Mouse (Mus musculus) gonadal fat pad, adult 2 months (tissue): ENCODE measurements at regions not wholly inside any gene's neighbourhood (a gene's known extent, or its start where the extent isn't known, plus 50 kb on each side); places are given as distances from the start of the nearest gene placed in this dataset.

ENCODE experiments used
- DNase-seq: peaks from one replicate; pipeline ENCODE4 v3.0.0-alpha.2; 2012; ENCODE audit warnings: low read depth

GRCm38 (mm10) chr6:94957172-94957668 lies 159.8 kb upstream of the Kbtbd8 start:
- no peak for DNase-seq

GRCm38 (mm10) chr6:94954580-94954979 lies 162.5 kb upstream of the Kbtbd8 start:
- no peak for DNase-seq

DNA sequence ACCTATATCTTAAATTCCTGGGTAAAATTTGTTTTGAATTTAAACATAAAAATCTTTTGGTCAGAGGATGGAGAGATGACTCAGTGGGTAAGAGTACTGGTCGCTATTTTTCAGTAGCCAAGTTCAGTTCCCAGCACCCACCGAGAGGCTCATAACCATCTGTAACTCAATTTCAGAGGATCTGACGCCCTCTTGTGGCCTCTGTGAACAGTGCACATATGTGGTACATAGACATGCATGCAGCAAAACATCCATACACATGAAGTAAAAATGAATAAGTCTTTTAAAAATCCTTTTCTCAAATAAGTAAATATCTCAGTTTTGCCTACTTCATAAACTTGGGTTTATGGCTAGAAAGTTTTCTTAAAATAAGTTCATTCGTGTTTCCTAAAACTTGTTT lies 163.4 kb upstream of the Kbtbd8 start:
- DNase-seq = no peak

- DNase-seq = no peak
These were observed 164.9 kb upstream of the Kbtbd8 start for GRCm38 (mm10) chr6:94951971-94952768.

- DNase-seq = no peak
These were observed 166.1 kb upstream of the Kbtbd8 start for GRCm38 (mm10) chr6:94950944-94951343.

DNA sequence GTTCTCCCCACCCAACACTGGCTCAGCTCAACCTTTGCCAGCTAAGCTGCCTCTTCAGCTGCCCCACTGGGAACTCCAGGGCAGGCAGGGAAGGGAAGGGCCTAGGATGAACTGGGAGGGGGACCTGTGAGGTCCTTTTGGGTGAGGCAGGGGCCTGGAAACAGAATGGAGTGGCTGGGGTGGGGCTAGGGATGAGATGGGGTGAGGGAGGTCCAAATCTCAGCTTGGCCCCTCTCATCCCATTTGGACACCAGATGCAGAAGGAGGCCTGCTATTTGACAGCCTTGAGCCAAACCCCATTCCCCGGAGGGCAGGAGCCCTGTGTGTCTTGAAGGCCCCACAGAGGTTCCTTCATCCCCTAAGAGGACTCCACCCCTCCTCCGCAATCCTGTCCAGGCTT lies 166.7 kb upstream of the Kbtbd8 start:
- no peak for DNase-seq

GRCm38 (mm10) chr6:94946352-94946900 lies 170.6 kb upstream of the Kbtbd8 start:
- DNase-seq = no peak

GRCm38 (mm10) chr6:94945715-94946114 lies 171.3 kb upstream of the Kbtbd8 start:
- no peak for DNase-seq

DNA sequence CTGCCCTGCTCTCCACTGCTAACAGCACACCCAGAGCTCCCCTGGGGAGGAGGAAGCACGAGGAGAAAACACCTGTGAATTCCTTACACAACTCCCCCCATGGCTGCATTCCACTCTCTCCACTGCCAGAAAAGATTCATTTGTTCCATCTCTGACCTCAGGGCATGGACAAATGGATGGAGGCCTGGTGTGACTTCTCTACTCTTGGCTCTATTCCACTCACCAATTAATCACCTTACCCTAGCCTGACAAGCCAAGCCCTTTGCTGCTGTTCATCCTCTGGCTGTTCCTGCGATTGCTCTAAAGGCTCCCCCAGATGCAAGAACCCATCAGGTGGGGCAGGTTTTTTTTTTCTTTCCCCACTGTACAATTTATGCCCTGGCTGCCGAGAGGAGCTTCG lies 172.8 kb upstream of the Kbtbd8 start:
- no peak for DNase-seq

DNA sequence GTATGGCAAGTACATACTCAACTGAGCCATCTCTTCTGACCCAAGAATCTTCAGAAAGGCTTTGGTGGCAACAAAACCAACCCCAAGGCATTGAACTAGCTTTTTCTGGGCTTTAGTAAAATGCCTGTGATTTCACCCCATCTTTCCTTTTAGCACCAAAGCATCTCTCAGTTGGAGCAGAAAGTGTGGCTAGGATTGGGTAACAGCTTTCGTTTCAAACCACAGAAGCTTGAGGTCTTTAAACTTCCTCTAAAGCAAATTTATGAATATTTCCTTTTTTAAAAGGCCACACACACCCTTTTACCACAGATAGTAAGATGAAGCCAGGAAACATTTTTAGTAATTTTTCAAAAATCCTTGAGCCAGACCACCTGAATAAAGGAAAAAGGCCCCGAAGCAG lies 178.1 kb upstream of the Kbtbd8 start:
- no peak for DNase-seq

DNA sequence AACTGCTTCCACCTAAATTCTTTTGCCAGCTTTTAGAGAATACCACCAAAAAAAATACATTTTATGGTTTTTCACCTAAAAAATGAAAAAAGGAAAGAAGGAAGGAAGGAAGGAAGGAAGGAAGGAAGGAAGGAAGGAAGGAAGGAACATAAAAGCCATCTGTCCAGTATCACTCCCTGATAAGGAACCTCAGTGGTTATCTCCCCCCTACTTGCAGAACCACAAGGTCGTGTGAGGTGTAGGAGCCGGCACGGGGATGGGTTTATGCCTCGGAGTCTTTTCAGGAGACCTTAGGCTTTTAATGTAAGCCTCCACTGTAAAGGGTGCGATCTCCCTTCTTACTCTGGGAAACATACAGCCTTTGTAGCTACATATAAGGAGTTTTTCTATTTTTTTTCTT lies 180.8 kb upstream of the Kbtbd8 start:
- DNase-seq = no peak

DNA sequence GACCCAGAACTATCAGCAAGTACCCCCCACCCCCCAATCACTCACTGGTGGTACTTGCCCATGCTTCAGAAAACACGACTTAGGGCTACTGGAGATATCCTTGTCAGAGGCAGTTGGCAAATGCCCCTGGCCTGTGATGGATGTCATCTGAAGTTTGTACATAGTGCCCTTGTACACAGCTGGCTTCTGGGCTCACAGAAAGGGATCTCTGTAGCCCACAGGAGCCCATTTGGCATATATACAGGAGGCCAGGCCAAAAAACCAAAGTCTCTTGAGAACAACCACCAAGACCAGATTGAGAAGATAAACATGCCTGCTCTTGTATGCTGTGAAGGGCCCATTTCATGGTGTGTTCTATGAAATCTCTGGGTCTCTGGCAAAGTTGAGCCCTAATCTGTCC lies 181.3 kb upstream of the Kbtbd8 start:
- DNase-seq = no peak

GRCm38 (mm10) chr6:94927811-94928210 lies 189.2 kb upstream of the Kbtbd8 start:
- DNase-seq = no peak

GRCm38 (mm10) chr6:94926652-94927211 lies 190.3 kb upstream of the Kbtbd8 start:
- DNase-seq = no peak

DNA sequence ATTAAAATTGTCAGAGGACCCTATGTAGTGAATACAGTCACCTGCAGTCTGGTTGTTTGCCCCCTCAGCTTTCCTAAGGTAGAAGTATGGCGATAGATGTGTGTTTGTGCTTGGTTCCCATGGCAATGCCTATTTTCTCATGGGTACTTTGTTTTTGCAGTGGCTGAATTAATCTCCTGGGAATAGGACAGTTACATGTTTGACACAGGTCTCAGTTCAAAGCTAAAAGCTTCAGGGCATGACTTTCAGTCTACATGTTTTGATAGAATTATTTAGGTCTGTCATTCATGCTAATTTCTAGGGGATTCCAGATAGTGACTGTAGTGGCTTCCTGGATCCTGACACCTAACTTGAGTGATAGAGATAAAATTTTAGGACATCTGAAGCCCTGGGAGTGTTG lies 191.6 kb upstream of the Kbtbd8 start:
- DNase-seq = no peak

- no peak for DNase-seq
These were observed 192.6 kb upstream of the Kbtbd8 start for GRCm38 (mm10) chr6:94924338-94925039.

DNA sequence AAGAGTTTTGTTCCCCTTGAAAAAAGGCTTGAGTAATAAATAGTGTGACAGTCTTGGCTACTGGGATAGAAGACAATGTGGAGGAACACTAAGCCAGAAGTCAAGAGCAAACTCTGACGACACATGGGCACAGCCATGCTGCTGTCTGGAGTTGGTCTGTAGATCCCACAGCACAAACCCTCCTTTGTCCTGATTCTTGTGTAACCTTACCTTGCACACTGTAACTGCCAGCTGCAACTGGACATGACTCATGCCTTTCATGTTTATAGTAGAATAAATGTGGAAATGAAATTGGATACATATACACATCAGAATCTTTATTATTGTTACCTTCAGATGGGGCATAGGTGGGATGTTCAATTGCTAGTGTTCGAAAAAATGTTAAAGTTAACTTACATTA lies 195.3 kb upstream of the Kbtbd8 start:
- no peak for DNase-seq

GRCm38 (mm10) chr6:94920770-94921169 lies 196.3 kb upstream of the Kbtbd8 start:
- DNase-seq = no peak

- no peak for DNase-seq
These were observed 197.8 kb upstream of the Kbtbd8 start for GRCm38 (mm10) chr6:94919194-94919743.

GRCm38 (mm10) chr6:94915842-94916620 lies 201.0 kb upstream of the Kbtbd8 start:
- no peak for DNase-seq

GRCm38 (mm10) chr6:94911836-94912235 lies 205.2 kb upstream of the Kbtbd8 start:
- DNase-seq = no peak
